Mouse (Mus musculus) lung, postnatal 25 days (tissue): ENCODE data around the gene Noxo1.

Source experiments
- DNase-seq: peaks from one replicate; pipeline ENCODE4 v3.0.0; 2022; ENCODE audit warnings: low spot score

Noxo1 gene

DNA sequence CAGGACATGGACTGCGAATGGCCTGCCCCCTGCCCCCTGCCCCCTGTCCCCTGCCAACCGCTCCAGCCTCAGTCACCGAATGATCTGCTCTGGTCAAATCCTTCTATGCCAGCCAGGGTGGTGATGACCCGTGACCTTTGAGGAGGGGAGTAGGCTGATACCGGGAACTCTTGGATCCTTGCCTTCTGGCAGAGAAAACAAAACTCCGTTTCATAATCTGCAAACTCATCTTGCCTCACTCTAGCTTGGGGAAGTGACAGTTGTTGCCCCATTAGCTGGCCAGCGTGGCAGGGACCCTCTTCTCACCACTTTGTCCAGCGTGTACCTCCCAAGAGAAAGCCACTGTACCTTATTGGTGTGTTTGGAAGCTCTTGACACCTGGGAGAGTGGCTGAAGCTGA lies 46.3 kb downstream of the Noxo1 start:
- DNase-seq = peak; percentile 34

DNA sequence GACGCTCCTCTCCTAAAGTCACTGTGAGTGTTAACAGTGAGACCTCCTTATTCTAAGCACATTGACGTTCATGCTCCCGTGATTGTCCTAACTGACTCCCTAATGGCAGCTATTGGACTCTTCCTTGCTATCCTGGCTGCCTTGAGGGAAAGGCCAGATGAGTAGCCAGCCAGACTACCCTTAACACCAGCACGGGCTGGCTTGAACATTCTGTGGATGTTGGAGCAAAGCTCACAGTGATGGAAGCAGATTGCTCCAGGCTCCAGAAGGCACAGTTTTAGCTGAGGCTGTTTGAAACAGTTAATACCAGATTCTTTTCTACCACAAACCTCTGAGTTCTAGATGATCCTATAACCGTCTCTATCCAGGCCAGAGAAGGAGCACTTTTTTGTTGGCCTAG lies 47.9 kb downstream of the Noxo1 start:
- DNase-seq = no peak

DNA sequence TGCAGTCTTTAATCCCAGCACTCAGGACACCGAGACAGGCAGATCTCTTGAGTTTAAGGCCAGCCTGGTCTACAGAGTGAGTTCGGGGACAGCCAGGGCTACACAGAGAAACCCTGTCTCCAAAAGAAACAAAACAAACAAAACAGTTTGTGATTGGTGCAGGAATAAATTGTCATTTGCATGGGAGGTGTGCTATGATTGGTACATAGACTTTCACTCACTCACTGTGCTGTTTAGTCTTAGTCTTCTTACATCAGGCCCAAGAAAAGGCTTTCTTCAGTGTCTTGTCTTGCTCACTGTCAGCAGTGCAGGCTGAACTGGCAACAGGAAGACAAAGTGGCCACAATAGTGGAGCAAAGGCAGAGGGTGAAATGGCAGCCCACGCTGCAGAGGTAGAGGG lies 48.3 kb downstream of the Noxo1 start:
- no peak for DNase-seq

DNA sequence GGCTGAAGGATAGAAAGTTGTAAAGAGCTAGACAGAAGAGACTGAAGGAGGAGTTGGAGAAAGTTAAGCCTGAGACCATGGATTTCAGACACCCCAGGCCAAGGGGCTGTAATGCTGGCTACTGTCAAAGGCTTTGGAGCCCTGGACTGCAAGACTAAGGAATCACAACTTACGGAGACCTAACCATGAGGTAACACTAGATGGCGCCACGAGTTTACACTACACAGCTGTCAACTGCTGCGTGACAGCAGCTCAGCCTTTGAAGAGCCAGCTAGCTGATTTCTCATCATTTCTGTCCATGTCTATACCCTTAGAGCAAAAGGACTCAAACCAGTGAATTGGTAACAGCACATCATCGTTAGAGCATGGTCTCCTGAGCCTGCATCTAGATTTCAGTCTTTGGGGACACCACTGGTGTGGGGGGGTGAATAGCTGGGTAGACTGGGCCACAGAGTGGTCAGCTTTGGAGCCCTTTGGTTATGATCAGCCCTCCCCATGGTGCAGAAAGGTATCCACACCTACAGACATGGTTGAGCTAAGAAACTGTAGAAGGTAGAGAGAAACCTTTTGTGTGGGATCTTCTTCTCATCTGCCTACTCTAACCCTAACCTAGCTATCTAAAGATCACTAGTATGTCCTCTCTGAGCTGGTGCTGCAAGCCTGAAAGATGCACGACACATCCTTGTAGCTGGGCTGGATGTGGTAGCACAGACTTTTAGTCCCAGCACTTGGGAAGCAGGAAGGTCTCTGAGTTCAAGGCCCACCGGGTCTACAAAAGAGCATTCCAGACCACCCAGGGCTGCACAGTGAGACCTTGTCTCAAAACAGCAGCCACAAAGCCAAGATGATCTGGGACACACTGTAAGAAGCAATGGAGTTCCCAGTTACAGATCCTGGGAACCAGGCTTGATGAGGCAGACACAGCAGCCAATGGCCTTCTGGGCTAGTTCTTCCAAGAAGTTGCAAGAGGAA lies 49.8 kb downstream of the Noxo1 start:
- peak; percentile 83 for DNase-seq

DNA sequence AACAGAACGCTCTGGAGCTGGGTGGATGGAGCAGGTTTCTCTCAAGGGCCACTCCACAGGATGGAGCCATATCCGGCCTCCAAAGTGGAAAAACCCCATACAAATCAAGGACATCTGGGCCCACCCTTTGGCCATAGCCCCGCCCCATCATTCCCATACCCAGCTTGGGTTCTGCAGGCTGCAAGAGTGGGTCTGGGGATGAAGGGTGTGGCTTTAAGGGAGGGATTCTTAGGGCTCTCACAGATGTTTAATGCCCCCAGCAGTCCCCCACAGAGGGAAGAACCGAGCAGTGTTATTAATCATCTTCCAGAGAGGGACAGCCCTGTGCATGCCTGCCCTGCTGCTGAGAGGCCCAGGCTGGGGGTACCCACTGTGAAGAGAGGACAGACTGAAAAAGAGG lies 51.0 kb downstream of the Noxo1 start:
- no peak for DNase-seq
